Mouse (Mus musculus): Measurements from ENCODE around the gene Apoc1. TPM values are rescaled to one million over a fixed set of nuclear protein-coding genes. Genes with fewer than 3 reads are reported as not detected.

Apoc1 gene
- total RNA-seq, 2 experiments from 2014 or later = 28.1 TPM; not detected in 1

DNA sequence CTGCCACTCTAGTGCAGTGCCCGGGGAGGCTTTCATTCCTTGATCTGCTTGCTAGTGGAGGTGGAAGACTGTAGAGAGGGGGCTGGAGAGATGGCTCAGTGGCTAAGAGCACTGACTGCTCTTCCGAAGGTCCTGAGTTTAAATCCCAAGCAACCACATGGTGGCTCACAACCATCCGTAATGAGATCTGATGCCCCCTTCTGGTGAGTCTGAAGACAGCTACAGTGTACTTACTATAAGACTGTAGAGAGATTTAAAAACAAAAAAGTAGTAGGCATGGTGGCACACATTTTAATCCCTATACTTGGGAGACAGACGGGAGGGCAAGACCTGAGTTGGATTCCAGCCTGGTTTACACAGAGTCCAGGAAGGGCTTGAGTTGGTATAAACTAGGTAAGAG is 20.0 kb upstream of the Apoc1 start:
- ATAC-seq (replicated peaks; ENCODE audit: low FRiP score, poor library complexity, severe bottlenecking) = no peak

DNA sequence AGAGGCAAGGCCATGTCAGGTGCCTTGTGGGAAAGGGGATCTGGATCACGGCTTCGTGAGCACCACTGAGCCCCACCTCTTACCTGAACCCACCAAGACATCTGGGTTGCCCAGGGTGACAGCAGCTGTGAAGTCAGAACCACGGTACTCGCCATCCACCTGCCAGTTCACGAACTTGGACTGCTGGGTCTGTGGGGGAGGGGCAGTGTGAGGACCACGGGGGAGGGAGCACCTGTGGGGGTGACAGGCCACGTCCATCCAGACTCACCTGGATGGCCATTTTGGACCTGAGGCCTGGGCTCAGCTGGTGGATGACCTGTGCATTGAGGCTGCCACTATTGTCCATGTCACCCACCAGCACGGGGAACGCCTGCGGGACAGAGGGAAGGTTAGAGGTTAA is 18.2 kb upstream of the Apoc1 start:
- ATAC-seq (replicated peaks; ENCODE audit: low FRiP score, poor library complexity, severe bottlenecking) = no peak

DNA sequence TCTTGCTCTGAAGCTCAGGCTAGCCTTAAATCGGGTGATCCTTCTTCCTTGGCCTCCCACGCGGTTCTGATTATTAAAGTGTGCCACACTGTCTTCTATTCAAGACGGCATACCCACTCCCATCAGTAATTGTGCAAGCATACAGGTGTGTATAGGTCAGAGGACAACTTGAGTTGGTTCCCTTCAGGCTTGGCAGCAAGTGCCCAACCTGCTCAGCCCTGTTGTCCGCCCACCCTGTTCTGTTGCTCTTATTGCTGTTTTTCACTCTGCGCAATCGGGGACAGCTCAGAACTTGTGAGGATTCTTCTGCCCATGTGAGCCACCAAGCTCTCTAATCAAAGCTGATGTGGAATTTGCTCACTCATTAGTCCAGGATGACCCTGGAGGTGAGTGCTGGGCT is 12.8 kb upstream of the Apoc1 start:
- no peak for ATAC-seq (replicated peaks; ENCODE audit: low FRiP score, poor library complexity, severe bottlenecking)

DNA sequence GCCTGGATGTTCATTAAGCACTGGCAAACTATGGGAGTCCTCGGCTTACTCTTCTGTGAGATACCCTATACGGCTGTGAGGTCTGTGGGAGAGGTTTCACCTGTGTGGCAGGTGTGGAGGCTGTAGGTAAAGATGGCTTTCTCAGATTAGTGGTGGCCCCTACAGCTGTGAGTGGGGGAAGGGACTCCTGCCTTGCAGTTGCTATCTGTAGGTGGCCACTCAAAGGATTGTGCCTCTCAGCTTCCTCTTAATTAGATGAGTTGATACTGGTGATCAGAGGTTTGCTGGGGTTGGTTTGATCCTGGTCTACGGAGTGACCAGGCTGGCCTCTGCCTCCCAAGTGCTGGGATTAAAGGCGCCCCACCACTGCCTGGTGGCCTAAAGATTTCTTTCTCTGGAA is 12.0 kb upstream of the Apoc1 start:
- ATAC-seq (replicated peaks; ENCODE audit: low FRiP score, poor library complexity, severe bottlenecking) = no peak

DNA sequence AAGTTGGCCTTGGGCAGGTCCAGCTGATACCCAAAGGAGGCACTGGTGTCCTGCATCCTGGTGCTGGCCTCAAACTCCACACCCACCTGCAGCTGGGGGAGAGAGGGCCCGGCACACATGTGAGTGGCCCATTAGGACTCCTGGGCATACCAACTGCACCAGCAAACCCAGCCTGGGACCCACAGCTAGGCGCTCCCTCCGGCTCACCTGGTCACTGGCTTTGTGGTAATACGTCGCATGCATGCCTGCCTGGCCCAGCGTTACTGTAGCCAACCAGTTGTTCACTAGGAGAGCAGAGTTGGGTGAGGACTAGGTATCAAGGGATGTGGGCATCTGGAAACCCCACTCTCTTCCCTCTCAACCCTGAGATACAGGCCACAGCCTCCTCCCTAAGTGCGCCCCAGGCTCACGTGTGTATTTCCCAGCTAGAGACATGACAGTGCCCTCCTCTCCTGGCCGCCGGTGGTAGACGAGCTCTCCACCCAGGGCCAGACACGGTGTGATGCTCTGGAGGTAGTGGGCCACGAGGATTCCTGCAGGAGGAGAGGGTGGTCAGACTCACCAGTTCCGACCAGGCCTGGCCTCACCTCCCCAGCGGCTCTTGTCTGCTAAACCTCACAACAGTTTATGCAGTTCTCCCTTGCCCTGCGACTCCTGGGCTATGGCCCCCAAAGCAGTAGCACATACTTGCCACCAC is 10.5 kb upstream of the Apoc1 start:
- no peak for ATAC-seq (replicated peaks; ENCODE audit: low FRiP score, poor library complexity, severe bottlenecking)

DNA sequence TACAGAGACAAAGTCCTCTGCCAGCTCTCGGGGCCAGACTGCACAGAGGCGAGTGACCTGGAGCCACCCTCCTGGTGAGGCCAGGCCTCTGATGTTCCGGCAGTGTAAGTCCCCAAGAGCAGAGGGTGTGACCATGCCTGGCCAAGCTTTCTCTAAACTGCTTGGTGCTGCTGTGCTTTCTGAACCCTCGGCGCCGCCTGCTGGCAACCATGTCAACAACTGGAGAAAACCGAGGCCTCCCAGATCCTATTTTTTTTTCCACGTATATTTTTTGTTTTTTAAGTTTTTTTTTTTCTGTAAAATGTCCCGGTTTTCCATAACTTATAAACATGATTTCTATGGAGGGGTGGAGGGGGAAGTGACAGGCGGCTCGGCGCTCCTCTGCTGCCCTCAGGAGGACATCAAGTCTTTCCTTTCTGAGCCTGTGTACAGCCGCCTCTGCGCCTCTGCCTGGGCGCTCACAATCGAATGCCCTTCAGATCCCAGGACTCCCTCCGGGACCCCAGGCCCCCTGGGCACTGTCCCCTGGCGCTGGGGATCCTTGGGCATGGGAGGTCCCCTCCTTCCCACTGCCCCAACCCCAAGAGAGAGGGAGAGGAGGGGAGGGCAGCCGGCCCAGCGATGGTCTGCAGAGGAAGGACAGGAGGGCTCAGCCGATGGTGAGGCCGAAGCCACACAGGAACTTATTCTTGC is 8.8 kb upstream of the Apoc1 start:
- no peak for ATAC-seq (replicated peaks; ENCODE audit: low FRiP score, poor library complexity, severe bottlenecking)

DNA sequence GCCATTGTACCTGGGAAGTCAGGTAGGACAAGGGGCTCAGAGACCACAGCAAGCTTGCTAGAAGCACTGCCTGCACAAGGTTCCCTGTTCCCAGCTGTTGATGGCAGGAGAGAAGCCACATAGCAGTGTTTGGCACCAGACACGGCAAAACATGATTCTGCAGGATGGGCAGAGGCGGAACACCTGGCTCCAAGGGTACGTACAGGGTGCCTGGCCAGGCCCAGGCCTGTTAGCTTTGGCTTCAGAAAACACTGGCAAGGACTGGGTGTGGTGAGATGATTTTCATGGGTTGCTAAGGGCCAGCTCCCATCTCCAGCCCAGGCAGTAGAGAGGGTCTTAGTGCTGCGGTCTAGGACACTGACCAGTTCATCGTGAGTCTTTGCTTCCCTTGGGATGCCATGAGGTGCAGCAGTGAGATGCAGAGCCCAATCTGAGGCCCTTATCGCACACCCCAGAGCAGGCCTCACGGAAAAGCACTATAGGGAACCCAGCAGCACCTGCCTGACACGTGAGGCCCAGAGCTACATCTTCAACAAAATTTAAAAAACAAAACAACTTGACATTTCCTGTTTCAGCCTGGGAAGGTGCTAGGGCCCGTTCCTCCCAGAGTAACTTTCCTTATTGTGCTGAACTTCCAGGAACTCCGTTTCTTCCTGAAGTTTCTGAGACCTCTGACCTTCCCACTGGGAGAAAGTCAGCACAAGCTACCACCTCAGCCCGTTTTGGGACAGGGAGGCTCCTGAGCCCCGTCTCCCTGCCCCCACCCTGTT is 8.0 kb upstream of the Apoc1 start:
- ATAC-seq (replicated peaks; ENCODE audit: low FRiP score, poor library complexity, severe bottlenecking) = no peak

DNA sequence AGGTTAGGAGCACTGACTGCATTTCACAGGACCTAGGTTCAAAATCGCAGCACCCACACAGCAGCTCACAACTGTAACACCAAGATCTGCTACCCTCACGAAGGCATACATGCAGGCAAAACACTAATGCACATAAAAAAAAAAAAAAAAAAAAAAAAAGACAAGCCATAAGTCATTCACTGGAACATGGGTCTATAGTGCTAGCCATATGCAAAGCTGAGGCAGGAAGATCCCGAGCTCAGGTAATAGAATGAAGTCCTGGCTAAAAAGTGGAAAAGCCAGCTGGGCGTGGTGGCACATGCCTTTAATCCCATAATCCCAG is 7.3 kb upstream of the Apoc1 start:
- ATAC-seq (replicated peaks; ENCODE audit: low FRiP score, poor library complexity, severe bottlenecking) = no peak

DNA sequence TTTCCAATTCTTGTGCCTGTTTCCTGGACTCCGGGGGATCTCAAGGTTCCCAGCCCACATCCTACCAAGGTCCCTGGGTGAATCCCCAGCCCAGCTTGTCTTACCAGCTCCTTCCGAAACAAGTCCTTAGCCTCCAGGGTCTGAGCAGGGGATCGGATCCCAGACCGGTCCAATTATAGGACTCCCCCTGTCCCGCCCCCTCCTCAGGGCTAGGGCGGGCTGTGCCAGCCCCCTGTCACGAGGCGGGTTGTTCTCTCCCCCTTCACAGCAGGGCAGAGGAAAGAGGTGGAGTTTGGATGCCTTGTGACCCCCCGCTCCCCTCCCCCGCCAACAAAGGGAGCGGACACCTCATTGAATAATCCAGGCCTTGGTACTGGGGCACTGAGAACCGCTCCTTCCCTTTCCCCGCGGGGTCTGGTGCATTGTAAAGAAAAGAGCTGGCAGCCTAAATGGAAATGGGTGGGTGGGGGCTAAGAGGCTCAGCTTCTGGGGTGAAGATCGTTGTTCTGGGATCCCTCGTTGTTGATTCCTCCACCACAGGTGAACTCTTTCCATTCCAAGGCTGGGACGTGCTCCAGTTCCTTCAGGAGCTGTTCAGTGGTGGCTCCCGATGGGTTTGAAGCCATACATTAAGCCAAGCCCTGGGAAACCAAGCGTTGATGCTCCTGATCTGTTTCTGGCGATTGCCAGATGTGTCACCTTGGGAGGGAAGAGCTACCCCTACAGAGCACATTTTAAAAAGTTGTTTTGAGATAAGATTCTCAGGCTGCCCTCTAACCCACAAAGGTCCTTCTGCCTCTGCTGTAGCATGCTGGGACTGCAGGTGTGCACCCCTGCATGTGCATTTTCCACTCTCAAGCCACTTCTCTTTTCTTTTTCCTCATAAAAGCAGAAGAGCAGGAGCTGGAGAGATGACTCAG is 6.7 kb upstream of the Apoc1 start, which contains the start of gene Apoe:
Gene Apoe (minus strand): TSS at position 282 of the 920 bp plus-strand sequence.
- ATAC-seq (replicated peaks; ENCODE audit: low FRiP score, poor library complexity, severe bottlenecking) = no peak

DNA sequence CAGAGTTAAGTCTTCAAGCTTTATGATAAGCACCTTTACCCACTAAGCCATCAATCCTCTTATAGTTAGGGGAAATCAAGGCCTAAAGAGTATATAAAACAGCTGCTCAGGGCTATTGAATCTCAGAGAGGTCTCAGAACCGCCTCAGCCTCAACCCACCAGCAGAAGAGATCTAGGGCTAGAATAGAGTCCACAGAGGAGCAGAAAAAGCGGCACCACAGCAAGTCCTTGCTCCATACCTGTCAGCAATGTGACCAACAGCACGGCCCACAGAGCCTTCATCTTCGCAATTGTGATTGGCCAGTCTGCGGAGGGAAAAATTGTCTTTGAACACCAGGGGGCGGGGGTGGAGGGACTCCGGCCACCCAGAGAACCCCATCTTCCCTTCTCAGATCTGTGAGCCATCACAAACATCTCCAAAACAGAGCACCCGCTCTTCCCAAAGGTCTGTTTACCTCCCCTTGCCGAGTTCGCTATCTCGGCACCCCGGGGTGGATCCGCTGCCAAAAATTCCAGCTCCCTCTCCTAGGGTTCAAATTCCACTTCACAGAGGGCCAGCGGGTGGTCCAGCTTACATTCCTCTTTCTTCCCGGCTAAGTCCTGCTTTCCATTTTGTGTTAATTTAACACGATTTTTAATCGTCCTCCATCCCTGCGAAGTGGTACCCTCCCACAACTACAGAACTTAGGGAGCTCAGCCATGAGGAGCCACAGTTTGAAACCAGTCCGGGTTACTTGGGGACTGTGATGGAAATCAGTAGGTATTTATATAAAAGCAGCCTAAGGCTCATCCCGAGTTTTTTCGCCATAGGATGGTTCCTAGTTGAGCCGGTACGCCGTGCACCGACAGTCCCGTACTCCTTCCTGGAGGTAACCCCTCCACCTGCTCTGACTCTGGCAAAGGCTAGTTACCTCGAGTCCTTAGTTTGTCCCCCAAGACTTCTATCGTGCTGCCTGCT is 5.8 kb upstream of the Apoc1 start:
- no peak for ATAC-seq (replicated peaks; ENCODE audit: low FRiP score, poor library complexity, severe bottlenecking)

DNA sequence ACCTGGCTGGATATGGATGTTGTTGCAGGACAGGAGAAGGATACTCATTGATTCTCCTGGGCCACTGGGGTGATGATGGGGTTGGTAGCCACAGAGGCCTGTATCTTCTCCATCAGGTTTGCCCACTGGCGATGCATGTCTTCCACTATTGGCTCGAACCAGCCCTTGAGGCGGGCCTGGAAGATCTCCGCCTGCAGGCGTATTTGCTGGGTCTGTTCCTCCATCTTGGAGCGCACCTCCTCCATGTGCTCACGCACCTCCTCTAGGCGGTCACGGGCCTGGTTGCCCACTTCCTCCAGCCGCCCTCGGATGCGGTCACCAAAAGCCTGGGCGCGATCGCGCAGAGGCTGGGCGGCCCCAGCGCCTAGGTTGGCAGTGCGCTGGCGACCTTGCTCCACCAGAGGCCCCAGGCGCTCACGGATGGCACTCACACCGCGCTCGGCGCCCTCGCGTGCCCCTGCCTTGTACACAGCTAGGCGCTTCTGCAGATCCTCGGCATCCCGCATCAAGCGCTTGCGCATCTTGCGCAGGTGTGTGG is 3.9 kb upstream of the Apoc1 start:
- no peak for ATAC-seq (replicated peaks; ENCODE audit: low FRiP score, poor library complexity, severe bottlenecking)

DNA sequence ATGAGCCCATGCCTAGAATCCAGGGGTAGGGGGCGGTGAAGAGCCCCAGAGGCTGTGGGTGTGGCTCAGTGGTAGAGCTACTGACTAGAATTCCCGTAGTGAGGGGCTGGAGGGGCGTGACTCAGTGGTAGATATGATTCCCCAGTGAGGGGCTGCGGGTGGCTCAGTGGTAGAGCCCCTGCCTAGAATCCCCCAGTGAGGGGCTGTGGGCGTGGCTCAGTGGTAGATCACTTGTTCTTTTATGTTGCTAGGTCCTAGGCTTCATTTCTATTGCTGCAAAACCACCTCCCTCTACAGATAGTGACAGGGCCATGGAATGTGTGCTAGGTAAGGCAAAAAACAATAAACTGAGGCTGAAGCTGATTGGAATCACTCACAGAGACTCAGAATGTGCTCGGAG is 3.4 kb upstream of the Apoc1 start:
- ATAC-seq (replicated peaks; ENCODE audit: low FRiP score, poor library complexity, severe bottlenecking) = no peak

DNA sequence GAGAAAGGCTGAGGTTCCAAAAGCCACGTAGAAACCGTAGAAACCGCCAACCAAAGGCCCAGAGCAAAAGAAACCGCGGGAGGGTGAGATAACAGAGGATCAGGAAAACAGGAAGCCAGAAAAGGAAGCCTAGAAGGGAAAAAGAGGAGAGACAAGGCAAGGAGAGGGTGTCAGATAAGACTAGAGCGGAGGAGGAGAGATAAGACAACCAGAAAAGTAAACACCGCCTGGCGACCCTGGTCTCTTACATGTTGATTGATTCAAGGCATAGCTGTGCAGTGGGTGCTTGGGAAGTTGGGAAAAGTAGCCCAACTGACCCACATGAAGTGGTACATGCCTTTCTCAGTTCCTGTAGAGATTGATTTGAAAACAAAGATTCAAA is 2.7 kb upstream of the Apoc1 start:
- no peak for ATAC-seq (replicated peaks; ENCODE audit: low FRiP score, poor library complexity, severe bottlenecking)

DNA sequence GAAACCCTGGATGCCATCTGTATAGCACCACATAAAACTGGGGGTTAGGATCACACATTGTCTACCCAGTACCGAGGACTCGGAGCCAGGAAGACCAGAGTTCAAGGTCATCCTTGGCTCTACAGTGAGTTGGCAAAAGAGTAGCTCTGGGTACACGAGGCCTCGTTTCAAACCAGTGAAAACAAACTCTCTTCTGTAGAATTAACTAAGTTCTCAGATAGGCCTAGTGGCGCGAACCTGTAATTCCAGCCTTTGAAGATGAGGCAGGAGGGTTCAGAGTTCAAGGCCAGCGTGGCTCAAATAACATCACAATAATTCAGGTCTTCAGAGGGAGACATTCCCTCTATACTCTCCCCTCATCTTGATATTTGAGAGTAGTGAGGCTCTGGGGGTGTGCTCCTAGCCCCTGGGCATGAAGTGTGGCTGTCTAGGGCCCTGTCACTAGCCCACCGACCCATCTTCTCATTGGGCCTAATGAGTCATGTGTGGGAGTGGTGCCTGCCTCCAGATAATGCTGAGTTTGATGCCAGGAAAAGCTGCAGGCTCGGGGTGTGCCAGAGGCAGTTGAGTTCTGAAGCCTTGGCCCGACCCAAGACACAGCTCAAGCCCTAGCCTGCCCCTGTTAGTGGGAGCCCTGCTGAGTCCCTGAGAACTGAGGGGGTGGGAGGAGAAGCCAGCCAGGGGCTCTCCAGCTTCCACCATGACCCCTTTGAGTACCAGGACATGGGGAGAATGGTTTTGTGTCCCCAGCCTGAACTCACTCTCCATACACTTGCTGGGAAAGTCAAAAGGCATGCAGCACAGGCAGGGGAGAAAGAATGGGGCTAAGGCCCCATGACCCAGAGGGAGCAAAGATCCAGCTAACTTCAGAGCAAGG is 2.1 kb upstream of the Apoc1 start:
- ATAC-seq (replicated peaks; ENCODE audit: low FRiP score, poor library complexity, severe bottlenecking) = no peak

DNA sequence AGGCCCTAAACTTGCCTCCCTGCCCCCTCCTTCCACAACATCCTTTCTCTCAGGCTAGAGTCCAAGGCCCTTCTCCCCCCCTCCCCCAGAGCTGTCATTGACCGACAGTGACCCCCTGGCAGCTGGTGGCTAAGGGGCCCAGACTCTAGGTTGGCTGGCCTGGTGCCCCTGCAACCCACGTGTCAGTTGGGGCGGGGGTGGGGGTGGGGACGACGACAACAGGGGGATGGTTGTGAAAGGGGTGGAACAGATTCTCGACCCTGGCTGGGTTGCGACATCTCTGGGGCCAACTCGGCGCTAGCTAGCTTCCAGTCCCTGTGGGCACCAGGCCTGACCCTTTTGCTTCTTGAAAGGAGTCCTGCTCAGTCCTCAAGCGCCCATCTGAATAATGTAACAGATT is 961 bp upstream of the Apoc1 start:
- ATAC-seq (replicated peaks; ENCODE audit: low FRiP score, poor library complexity, severe bottlenecking) = no peak

DNA sequence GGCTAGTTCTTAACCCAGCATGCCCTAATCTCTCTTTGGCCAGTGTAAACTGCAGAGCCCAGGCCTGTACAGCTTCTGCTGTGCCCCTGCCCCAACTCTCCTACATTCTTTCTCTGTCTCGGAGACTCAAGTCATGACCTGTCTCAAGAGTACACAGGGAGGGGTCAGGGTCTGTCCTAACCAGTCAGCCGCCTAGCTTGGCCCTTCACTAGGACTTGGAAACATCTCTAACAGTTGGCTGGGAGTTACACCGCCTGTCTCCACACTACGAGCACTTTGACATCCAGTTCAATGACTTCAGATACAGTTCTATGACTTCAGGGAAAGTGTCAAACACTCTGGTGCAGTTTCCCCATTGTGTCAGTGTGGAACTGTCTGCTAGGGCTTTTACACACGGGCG is 1.0 kb downstream of the Apoc1 start:
- no peak for ATAC-seq (replicated peaks; ENCODE audit: low FRiP score, poor library complexity, severe bottlenecking)

DNA sequence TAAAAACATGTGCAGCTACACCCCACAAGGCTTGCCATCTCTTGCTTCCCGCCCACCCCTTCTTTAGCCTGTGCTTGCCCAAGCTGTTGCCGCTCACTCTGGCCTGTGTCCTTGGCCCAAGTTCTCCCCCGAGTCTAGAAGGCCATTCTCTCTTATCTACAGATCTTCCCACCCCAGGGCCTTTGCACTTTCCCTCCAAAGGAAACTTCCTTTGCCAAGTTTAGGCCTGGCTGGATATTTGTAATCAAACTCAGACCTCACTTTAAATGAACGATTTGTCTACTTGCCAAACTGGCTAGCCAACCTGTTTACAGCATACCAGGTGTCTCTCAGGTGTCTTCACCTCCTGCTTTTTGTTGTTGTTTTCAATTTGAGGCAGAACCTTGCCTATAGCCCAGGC is 1.6 kb downstream of the Apoc1 start:
- no peak for ATAC-seq (replicated peaks; ENCODE audit: low FRiP score, poor library complexity, severe bottlenecking)

DNA sequence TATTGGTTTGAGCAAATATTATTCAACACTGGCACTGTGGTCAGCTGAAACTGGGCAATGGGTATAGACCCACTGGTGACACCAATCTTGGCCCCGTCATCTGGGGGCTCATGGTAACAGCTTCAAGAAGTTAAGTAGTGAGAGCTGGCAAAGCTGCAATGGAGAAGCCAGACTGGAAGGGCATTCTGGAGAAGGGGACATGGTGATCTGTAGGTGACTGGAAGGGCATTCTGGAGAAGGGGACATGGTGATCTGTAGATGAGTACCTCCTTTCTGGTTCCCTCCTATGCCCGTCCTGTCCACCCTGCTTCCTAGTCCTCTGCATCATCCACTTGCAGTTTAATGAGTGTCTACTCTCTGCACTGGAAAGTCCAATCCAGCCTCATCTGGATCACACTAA is 3.8 kb downstream of the Apoc1 start:
- ATAC-seq (replicated peaks; ENCODE audit: low FRiP score, poor library complexity, severe bottlenecking) = no peak

Measured in erythroid progenitor cell, adult 5-6 weeks (primary cell).